Mouse (Mus musculus) stomach, postnatal 0 days (tissue): Measurements from ENCODE around the gene Aif1.

Source experiments
- CTCF ChIP-seq: IDR thresholded peaks from 2 replicates; pipeline ENCODE4 v1.5.1; 2016; ENCODE audit warnings: antibody characterized with exemption, low read depth, mild to moderate bottlenecking, moderate library complexity
- EP300 ChIP-seq: optimal IDR thresholded peaks from 2 replicates; pipeline ENCODE3; 2016; ENCODE audit warnings: antibody characterized with exemption

- no peak for TF ChIP-seq CTCF
- TF ChIP-seq EP300, result no peak
Observed at GRCm38 (mm10) chr17:35220156-35220952, 44.5 kb upstream of the Aif1 start, which contains the start of gene Gm16181.
